Mouse (Mus musculus) lung, adult 2 months (tissue): ENCODE measurements around the gene C8b. TPM values are rescaled to one million over a fixed set of nuclear protein-coding genes. Genes with fewer than 3 reads are reported as not detected.

Experiments used
- DNase-seq: peaks from one replicate; pipeline ENCODE4 v3.0.0; 2022
- H3K4me1 ChIP-seq: fragments of 200-500 bp; 2 replicates; pipeline ENCODE4 v1.6.1; 2011; ENCODE audit warnings: low read length; ENCODE audit not compliant: control insufficient read depth, insufficient read depth
- H3K4me3 ChIP-seq: fragments of 200-500 bp; replicated peaks from 2 replicates; pipeline ENCODE3; 2011; ENCODE audit warnings: low read depth, mild to moderate bottlenecking, control low read depth, low read length; ENCODE audit errors: extremely low read depth
- CTCF ChIP-seq: fragments of 200-500 bp; IDR thresholded peaks from 2 replicates; pipeline ENCODE4 v1.5.1; 2011; ENCODE audit warnings: mild to moderate bottlenecking, low read length, control low read depth; ENCODE audit not compliant: insufficient read depth
- POLR2A ChIP-seq: fragments of 200-500 bp; IDR thresholded peaks from 2 replicates; pipeline ENCODE4 v1.6.1; 2011; ENCODE audit warnings: low read depth, mild to moderate bottlenecking, control low read depth, low read length, borderline replicate concordance; ENCODE audit errors: extremely low read depth
- WGBS: fragments of 180-500 bp; shearing (Covaris S2); methylation state at CpG from one replicate; pipeline ENCODE4 v1.1.7; 2018; 5-methylcytosine and 5-hydroxymethylcytosine counted together
- polyA plus RNA-seq: library from polyadenylated mRNA; depleted of rRNA; stranded (reverse); fragments of >200 nt; gene quantifications from 2 replicates; pipeline ENCODE4 v1.2.3, GENCODE M21; 2012

C8b gene
- polyA plus RNA-seq, 1 experiment, result not detected

DNA sequence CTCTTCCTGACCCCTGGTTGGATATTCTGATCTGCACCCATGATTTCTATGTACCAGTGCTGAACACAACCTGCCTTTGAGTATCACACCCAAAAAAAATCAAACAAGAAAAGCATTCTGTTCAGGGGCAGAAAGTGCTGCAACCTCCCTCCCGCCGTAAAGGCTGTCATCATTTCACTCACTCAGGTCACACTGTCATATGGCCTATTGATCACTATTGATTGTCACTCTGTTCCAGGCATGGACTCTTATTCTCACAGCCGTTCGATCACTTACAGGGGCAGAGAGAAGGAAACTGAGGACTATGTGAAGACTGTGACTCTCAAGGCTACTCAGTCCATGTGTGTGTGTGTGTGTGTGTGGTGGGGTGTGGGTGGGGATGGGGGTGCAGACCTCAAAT lies 2.1 kb downstream of the C8b start:
- TF ChIP-seq CTCF, result no peak
- TF ChIP-seq POLR2A, result no peak
- Histone ChIP-seq H3K4me3 (no peak overlapping the region), H3K4me1 (no peaks in the 10 kb centered on the region)
- WGBS, result 89% methylated on average over 4 of the region's 4 CpGs
- no peak for DNase-seq

DNA sequence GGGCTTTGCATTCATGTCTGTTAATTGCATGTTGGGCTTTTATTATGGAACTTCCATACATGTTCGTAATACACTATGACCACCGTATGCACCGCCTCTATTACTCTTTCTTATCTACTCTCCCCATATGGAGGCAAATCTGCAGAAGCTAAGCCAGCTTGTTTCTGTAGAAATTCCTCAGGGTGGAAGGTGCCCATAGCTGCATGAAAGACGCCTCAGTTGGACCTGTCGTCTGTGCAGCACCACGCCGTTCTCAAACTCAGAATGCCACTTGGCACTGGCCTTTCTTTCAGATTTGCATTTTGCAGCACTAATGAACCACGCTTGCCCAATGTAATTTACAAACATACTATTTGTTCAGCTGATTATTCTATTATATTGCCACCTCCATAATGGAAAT lies 3.5 kb downstream of the C8b start:
- no peak overlapping the region for H3K4me3 ChIP-seq
- H3K4me1 ChIP-seq, result no peaks in the 10 kb centered on the region
- TF ChIP-seq CTCF (no peak), POLR2A (no peak)
- WGBS, result 80% methylated on average over 8 of the region's 8 CpGs
- DNase-seq, result no peak

DNA sequence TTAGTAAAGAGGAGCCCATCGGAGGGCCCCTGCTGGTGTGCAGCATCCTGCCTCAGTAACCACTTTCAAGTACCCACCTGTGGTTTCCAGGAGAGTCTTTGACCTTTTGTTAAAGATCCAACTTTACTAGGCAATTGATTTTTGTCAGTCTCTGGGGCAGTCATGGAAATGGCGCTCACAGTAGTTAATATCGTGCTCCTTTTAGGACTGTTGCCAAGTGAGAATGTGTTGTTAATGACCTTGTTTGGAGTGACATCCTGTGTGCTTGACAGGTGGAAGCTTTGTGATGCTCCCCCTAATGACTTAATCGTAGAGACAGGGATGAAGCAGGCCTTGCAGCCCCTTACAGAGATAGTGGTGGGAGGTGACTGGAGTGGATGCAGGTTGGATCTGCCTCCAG lies 4.2 kb downstream of the C8b start:
- H3K4me3 ChIP-seq, result no peak overlapping the region
- no peak for TF ChIP-seq CTCF
- no peak for TF ChIP-seq POLR2A
- WGBS, result 62% methylated on average over 4 of the region's 4 CpGs
- no peak for DNase-seq
- H3K4me1 ChIP-seq, result no peaks in the 10 kb centered on the region

DNA sequence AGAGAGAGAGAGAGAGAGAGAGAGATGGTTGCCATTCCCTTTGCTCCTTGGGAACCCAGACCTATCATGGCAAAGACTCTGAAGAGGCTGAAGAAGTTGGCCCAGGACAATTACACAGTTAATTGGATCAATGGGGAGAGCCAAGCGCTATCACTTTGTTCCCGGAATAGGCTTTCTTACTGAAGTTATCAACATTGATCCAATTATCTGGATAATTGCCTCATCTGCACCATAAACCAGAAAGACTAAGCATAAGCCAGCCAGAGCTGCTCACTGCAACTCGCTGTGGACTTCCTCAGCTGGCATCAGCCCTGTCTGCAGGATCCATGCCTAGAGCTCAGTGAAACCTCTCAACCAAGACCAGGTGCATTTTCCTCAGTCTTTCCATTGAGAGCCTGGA lies 9.5 kb downstream of the C8b start:
- Histone ChIP-seq H3K4me1 (no peaks in the 10 kb centered on the region), H3K4me3 (no peak overlapping the region)
- DNase-seq, result no peak
- TF ChIP-seq POLR2A (no peak), CTCF (no peak)
- 72% methylated on average over 3 of the region's 3 CpGs for WGBS

DNA sequence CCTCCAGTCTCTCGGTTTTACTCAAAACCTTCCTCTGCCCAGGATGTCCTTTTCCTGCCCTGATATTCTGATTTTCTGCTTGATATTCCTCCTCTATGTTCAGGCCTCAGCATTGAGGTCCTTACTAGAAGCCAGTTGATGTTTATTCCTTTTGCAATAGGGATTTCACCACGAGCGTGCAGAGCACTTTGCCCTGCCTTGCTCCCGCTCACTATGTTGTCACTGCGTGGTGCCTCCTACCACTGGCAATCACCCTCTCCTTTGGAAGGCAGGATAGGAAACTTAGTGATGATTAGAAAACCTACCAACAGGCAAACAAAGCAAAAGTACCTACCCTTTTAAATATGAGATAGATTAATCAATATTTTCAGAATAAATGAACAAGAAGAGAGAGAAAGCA lies 13.3 kb downstream of the C8b start:
- 80% methylated on average over 5 of the region's 5 CpGs for WGBS
- Histone ChIP-seq H3K4me1 (no peaks in the 10 kb centered on the region), H3K4me3 (no peak overlapping the region)
- DNase-seq, result no peak
- TF ChIP-seq POLR2A (no peak), CTCF (no peak)

DNA sequence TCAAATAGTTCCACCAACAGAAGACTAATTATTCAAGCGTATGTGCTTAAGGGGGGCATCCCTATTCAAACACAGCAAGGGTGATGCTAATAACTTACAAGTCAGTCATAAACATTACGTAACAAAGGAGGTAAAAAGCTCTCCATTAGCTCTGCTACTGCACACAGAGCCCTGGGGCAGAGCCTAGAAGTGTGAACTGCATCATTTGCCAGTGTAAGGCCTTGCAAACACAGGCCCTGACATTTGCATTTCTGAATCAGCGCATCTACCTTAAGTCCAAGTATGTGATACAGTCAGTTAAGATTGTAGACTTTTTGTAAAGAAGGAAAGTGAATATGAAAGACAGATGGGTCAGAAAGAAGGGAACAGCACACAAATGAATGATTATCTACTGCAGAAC lies 15.3 kb downstream of the C8b start:
- Histone ChIP-seq H3K4me1 (no peaks in the 10 kb centered on the region), H3K4me3 (no peak overlapping the region)
- TF ChIP-seq POLR2A (no peak), CTCF (no peak)
- no peak for DNase-seq
- 88% methylated on average over 3 of the region's 3 CpGs for WGBS

DNA sequence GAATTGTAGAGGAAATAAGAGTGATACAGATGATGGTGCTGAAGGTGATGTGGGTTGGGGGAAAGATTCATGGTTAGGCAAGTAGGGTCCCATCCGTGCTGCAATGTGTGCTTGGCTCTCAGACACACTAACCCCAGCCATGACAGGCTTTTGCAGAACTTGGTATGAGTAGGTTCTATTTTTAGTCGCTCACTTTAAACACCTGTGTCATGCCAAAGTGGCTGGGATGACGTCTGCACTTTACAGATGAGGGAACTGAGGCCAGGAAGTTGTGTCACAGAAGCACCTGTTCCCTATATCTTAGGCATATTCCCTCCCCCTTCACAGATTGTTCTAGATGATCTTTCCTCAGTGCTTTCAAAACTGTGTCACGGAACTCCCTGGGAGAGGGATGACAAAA lies 16.2 kb downstream of the C8b start:
- no peak for TF ChIP-seq POLR2A
- no peak for TF ChIP-seq CTCF
- no peak overlapping the region for H3K4me3 ChIP-seq
- no peak for DNase-seq
- WGBS, result 59% methylated on average over 4 of the region's 4 CpGs
- no peaks in the 10 kb centered on the region for H3K4me1 ChIP-seq

DNA sequence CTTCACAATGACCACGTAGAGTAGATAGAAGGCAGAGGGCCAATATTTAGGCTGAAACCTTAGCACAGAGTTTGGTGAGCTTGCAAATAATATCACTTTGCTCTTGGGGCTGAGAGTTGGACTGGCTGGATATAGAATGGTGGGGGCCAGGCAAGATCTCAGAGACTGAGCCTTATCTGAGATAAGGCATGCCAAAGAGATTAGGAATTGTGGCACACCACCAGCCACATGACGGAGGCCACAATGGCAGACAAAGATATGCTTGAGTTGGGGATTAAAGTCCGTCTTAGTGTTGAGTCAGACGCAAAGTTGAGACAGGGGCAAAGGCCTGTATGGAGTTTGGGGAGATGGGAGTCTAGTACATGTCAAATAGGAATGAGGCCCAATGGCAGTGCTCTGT lies 26.0 kb downstream of the C8b start:
- 81% methylated on average over 4 of the region's 4 CpGs for WGBS
- no peak for TF ChIP-seq CTCF
- no peak for TF ChIP-seq POLR2A
- no peaks in the 10 kb centered on the region for H3K4me1 ChIP-seq
- H3K4me3 ChIP-seq, result no peak overlapping the region
- DNase-seq, result no peak

DNA sequence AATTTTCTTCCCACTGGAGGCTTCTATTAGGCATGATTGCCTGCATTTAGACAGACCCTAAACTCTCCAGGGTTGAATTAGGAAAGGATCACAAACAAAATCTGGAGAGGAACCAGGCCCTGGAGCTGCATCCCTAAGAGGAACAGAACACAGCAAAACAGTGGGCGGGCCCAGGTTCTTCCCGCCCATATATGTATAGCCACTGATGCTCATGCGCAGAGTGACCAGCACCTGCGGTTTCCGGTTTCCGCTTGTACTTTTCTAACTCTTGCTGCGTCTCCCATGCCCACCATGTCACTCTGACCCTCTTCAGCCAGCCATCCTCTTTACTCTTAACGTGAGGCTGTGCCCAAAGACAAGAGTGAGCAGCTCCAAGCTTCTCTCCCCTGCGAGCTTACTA lies 32.8 kb downstream of the C8b start:
- WGBS, result 77% methylated on average over 9 of the region's 9 CpGs
- TF ChIP-seq POLR2A (no peak), CTCF (no peak)
- Histone ChIP-seq H3K4me1 (no peaks in the 10 kb centered on the region), H3K4me3 (no peak overlapping the region)
- no peak for DNase-seq

DNA sequence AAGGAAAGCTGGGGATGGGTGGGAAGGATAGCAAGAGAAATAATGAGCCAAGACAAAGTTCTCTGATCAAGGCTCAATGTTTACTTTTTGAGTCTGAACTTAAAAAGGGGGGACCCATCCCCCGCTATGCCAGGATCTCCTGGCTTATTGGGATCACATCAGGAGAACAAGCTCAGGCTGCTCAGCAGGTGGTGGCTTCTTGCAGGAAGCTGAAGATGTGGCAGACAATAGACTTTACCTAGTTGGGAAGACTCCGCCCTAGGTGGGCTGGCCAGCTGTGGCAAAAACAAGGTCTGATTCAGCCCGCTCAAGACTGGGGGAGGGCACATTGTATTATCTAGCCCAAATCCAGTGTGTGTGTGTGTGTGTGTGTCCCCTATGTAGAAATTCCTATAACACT lies 35.5 kb downstream of the C8b start:
- no peak for DNase-seq
- Histone ChIP-seq H3K4me1 (no peaks in the 10 kb centered on the region), H3K4me3 (no peak overlapping the region)
- no peak for TF ChIP-seq CTCF
- no peak for TF ChIP-seq POLR2A
- WGBS, result 94% methylated on average over 3 of the region's 3 CpGs

DNA sequence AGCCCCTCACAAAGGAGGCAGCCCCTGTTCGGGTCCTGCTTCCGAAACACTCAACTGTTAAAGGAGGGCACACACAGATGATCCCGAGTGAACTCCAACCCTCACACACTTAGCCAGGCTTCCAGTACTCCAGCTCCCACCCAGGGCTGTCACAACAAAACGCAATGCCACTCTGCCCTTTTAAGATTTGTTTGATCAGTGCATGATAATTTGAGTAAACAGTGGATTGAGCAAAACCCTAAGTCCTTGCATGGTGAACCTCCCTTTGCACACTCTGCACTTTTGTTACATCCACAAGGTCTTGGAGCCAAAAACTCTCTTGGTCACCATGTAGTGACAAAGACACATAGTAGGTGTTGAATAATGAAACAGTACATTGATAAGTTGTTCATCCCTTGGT lies 38.0 kb downstream of the C8b start:
- WGBS, result 61% methylated on average over 4 of the region's 4 CpGs
- H3K4me1 ChIP-seq, result no peaks in the 10 kb centered on the region
- TF ChIP-seq CTCF (no peak), POLR2A (no peak)
- DNase-seq, result no peak
- no peak overlapping the region for H3K4me3 ChIP-seq
